Mouse (Mus musculus) heart, embryonic 15.5 days (tissue): ENCODE data around the gene Glra4. TPM values are rescaled to one million over a fixed set of nuclear protein-coding genes. Genes with fewer than 3 reads are reported as not detected.

Source experiments
- ATAC-seq: fragments of 200-750 bp; cut with Nextera tagmentation; replicated peaks from 2 replicates; pipeline ENCODE4 v1.8.0; 2017; ENCODE audit warnings: low read depth, moderate TSS enrichment; ENCODE audit not compliant: insufficient number of reproducible peaks, insufficient read depth, low FRiP score
- H3K27ac ChIP-seq: fragments of 300-500 bp; sonication (generic); 2 replicates; pipeline ENCODE4 v1.5.1; 2015; ENCODE audit warnings: mild to moderate bottlenecking, inconsistent platforms
- H3K27me3 ChIP-seq: fragments of 300-500 bp; sonication (generic); 2 replicates; pipeline ENCODE4 v1.6.1; 2015; ENCODE audit warnings: inconsistent platforms
- H3K36me3 ChIP-seq: fragments of 300-500 bp; sonication (generic); 2 replicates; pipeline ENCODE4 v1.6.1; 2015; ENCODE audit warnings: mild to moderate bottlenecking, inconsistent platforms
- H3K4me1 ChIP-seq: fragments of 300-500 bp; sonication (generic); replicated peaks from 2 replicates; pipeline ENCODE4 v1.6.1; 2015; ENCODE audit warnings: inconsistent platforms
- H3K4me2 ChIP-seq: fragments of 300-500 bp; sonication (generic); 2 replicates; pipeline ENCODE4 v1.6.1; 2015; ENCODE audit warnings: inconsistent platforms, mild to moderate bottlenecking, moderate library complexity
- H3K4me3 ChIP-seq: fragments of 300-500 bp; sonication (generic); 2 replicates; pipeline ENCODE4 v1.5.1; 2015; ENCODE audit warnings: mild to moderate bottlenecking, inconsistent platforms
- H3K9ac ChIP-seq: fragments of 300-500 bp; sonication (generic); 2 replicates; pipeline ENCODE4 v1.6.1; 2015; ENCODE audit warnings: mild to moderate bottlenecking, inconsistent platforms
- H3K9me3 ChIP-seq: fragments of 300-500 bp; sonication (generic); replicated peaks from 2 replicates; pipeline ENCODE4 v1.6.1; 2016; ENCODE audit warnings: inconsistent platforms
- WGBS: fragments of 180-500 bp; shearing (Covaris S2); methylation state at CpG from one replicate; pipeline ENCODE4 v1.1.7; 2015; ENCODE audit warnings: mixed read lengths; 5-methylcytosine and 5-hydroxymethylcytosine counted together
- polyA plus RNA-seq: library from polyadenylated mRNA; unstranded; fragments of >200 nt; fragmentation: Nextera tagmentation; extraction: Ambion mirVana; gene quantifications from 2 replicates; pipeline ENCODE4 v1.2.1, GENCODE M21; 2015

Glra4 gene
- polyA plus RNA-seq, result not detected in 2 replicates

DNA sequence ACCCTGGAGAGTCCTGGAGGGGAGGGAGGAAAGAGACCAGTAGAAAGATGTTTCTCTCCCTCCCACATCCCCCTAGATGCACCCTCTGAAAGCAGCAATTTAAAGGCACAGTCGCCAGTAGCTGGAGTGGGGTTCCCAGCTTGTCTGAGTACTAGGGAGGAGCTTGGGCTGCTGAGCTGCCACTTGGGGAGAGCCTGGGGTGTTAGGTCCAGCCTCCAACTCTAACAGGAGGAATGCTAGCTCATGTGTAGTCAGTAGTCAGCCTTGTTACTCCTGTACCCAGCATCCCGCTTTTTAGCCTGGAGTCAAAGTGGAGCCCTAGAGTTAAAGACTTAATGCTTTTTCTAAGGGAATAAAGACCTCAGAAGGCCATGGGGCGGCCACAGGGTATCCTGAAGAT, at the start of gene Glra4:
TSS of gene Glra4 (minus strand) at position 101 of the 400 bp plus-strand sequence.
- H3K9me3 ChIP-seq, result no peaks in the 10 kb centered on the region
- H3K9ac ChIP-seq, result no peak within 1 kb of the TSS
- no peak within 1 kb of the TSS for H3K27ac ChIP-seq
- no peaks in the 10 kb centered on the region for H3K4me1 ChIP-seq
- H3K36me3 ChIP-seq, result no peaks in the 10 kb centered on the region
- no peak within 1 kb of the TSS for H3K4me2 ChIP-seq
- no peaks in the 10 kb centered on the region; the same call in 1 of the 2 replicates for H3K27me3 ChIP-seq
- no peak within 1 kb of the TSS for H3K4me3 ChIP-seq
- 75% methylated on average over 3 of the region's 3 CpGs for WGBS
- no peak for ATAC-seq

DNA sequence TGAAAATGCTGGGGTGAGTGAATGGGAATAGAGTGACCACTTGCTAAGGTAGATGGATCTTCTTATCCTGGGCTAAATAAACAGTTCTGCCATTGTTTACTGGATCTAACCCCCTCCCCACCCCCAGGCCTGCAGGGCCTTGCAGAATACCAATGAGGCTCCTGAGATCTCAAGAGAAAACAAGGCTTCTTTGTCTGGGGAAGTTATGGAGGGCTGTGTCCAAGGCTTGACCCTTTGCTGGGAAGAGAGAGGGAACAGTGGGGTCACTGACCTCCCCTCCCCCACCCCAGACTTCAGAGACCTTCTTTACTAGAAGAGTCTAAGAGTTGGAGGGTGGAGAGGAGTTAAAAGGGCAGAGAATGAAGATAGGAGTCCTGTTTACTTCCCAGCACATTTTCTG, 48.7 kb upstream of the Glra4 start:
- Histone ChIP-seq H3K27ac (no peak overlapping the region), H3K4me2 (no peak overlapping the region), H3K9ac (no peak overlapping the region), H3K9me3 (no peaks in the 10 kb centered on the region), H3K27me3 (no peaks in the 10 kb centered on the region), H3K4me1 (no peaks in the 10 kb centered on the region), H3K36me3 (no peaks in the 10 kb centered on the region), H3K4me3 (no peak overlapping the region)
- ATAC-seq, result no peak

DNA sequence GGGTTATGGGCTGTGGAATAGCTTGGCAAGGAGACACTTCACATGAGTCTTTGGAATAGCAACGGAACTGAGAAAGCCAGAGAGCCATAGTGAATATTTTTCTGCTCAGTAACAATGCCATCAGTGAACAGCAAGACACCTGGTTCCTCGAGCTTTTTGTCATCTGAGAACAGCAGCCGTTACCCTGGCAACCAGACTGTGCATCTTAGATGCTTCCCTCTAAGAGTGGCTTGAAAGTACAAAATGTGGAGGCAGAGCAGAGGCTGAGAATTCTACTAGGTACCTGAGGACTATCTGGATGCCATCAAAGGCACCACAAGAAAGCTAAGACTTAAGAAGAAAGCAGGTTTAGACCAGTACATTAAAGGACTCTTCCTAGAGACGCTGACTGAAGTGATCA, 45.1 kb upstream of the Glra4 start:
- no peak for ATAC-seq
- no peaks in the 10 kb centered on the region for H3K4me1 ChIP-seq
- 75% methylated on average over 4 of the region's 4 CpGs for WGBS
- H3K4me3 ChIP-seq, result no peak overlapping the region
- no peak overlapping the region for H3K9ac ChIP-seq
- no peaks in the 10 kb centered on the region for H3K36me3 ChIP-seq
- no peaks in the 10 kb centered on the region for H3K27me3 ChIP-seq
- no peaks in the 10 kb centered on the region for H3K9me3 ChIP-seq
- no peak overlapping the region for H3K27ac ChIP-seq
- H3K4me2 ChIP-seq, result no peak overlapping the region

DNA sequence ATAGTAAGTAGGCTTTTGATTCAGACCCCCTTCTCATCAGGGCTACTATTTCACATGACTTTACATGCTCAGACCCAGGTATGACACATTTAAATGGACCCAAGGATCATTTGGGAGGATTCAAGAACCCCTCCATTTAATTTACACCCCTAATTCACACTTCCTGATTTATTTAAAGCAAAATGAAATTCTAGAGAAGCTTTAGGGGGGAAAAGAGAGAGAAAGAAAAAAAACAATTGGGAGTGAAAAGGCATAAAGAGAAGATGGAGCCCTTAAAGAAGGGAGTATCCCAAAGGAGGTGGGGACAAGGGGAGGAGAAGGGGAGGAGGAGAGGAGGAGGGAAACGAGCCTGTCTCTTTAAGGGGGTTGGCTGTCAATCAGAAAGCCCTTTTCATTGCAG, 42.4 kb upstream of the Glra4 start, which contains the start of gene Plp1:
TSS of gene Plp1 (plus strand) at position 301 of the 400 bp plus-strand sequence.
- Histone ChIP-seq H3K9me3 (no peaks in the 10 kb centered on the region), H3K4me3 (no peak within 1 kb of the TSS), H3K27ac (no peak within 1 kb of the TSS), H3K4me2 (no peak within 1 kb of the TSS), H3K27me3 (no peaks in the 10 kb centered on the region), H3K36me3 (no peaks in the 10 kb centered on the region), H3K4me1 (no peaks in the 10 kb centered on the region), H3K9ac (no peak within 1 kb of the TSS)
- no peak for ATAC-seq
- WGBS, result 46% methylated on average over 1 of the region's 1 CpGs

DNA sequence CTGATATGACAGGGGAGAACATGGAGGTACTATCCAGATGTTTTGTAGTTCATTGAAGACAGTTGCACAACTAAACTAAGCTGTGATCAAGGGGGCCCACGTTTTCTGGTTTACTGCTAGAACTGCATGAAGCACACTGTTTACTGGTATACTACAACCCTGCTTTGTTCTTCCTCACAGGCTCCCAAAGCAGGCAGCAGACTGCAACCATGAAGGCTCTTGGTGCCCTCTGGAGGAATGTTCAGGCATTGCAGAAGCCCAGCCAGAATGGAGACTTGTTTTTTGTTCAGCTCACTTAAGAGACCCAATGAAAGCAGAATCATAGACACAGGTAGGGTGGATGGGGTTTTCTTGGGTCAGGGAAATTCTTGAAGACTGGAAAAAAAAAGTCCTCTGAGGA, 40.3 kb upstream of the Glra4 start:
- H3K27ac ChIP-seq, result no peak overlapping the region
- no peak overlapping the region for H3K4me3 ChIP-seq
- H3K27me3 ChIP-seq, result no peaks in the 10 kb centered on the region
- no peaks in the 10 kb centered on the region for H3K36me3 ChIP-seq
- no peak for ATAC-seq
- no peaks in the 10 kb centered on the region for H3K9me3 ChIP-seq
- H3K9ac ChIP-seq, result no peak overlapping the region
- H3K4me1 ChIP-seq, result no peaks in the 10 kb centered on the region
- WGBS, result 7% methylated on average over 1 of the region's 1 CpGs
- no peak overlapping the region for H3K4me2 ChIP-seq

DNA sequence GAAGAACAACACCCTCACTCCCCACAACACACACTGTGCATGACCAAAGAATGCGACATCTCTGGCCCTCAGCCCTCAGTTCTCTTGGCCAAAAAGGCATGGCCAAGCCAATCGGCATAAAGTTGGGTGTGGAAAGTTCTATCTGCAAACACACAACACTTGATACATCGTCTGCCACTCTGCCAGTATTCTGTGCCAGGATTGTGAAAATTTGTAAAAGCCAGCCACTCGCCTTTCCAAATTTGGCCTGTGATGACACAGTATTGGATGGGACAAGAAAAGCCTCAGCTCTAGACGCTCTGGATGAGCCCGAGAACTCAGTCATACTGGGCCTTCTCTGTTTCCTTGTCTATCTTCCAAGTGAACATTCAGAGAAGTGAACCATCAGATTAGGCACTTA, 39.8 kb upstream of the Glra4 start:
- H3K36me3 ChIP-seq, result no peaks in the 10 kb centered on the region
- H3K9ac ChIP-seq, result no peak overlapping the region
- no peak overlapping the region for H3K4me2 ChIP-seq
- 78% methylated on average over 6 of the region's 6 CpGs for whole genome bisulfite sequencing
- H3K27me3 ChIP-seq, result no peaks in the 10 kb centered on the region
- H3K4me1 ChIP-seq, result no peaks in the 10 kb centered on the region
- H3K27ac ChIP-seq, result no peak overlapping the region
- H3K9me3 ChIP-seq, result no peaks in the 10 kb centered on the region
- no peak overlapping the region for H3K4me3 ChIP-seq
- no peak for ATAC-seq

DNA sequence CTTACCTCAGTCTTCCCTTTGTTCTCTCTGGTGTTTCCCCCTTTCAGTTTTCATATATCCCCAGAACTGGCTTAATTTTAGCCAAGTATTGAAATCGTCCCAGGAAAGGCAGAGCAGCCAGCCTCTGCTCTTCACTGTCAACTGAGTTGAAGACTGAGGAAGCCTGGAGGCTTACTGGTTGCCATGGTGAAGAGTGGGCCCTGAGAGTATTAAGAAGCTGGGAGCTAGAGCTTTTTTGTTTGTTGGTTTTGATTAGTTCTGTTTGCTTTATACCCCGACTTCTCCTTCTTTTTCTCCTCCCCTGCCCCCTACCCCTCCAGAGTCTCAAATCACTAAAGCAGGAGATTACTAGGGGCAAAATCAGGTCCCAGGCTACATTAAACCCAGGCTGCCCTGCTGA, 17.3 kb upstream of the Glra4 start:
- Histone ChIP-seq H3K9me3 (no peaks in the 10 kb centered on the region), H3K36me3 (no peaks in the 10 kb centered on the region), H3K4me3 (no peak overlapping the region), H3K27me3 (no peaks in the 10 kb centered on the region), H3K27ac (no peak overlapping the region), H3K4me2 (no peak overlapping the region), H3K4me1 (no peaks in the 10 kb centered on the region), H3K9ac (no peak overlapping the region)
- 59% methylated on average over 2 of the region's 2 CpGs for WGBS
- no peak for ATAC-seq

DNA sequence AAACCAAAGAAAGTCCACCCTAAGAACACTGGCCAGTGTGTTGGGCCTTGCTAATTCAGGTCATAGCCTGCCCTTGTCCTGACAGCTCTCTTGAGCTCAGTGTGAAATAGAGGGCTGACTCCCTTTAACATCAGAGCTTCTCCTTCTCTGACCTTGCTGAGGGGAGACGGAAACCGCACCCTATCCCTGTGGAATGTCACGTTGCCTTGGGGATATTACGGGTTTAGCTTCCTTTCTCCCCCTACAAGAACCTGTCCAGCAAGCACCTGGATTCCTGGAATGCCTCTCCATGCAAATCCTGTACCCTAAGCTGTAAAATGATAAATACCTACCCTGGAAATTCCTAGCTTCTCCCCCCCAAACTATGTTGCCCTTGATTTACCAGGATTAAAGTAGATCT, 9.5 kb upstream of the Glra4 start:
- H3K36me3 ChIP-seq, result no peaks in the 10 kb centered on the region
- no peak overlapping the region for H3K4me2 ChIP-seq
- no peaks in the 10 kb centered on the region for H3K4me1 ChIP-seq
- no peaks in the 10 kb centered on the region for H3K9me3 ChIP-seq
- H3K4me3 ChIP-seq, result no peak overlapping the region
- no peak for ATAC-seq
- H3K27ac ChIP-seq, result no peak overlapping the region
- no peak overlapping the region for H3K9ac ChIP-seq
- no peaks in the 10 kb centered on the region; the same call in 1 of the 2 replicates for H3K27me3 ChIP-seq
- WGBS, result 62% methylated on average over 4 of the region's 4 CpGs

DNA sequence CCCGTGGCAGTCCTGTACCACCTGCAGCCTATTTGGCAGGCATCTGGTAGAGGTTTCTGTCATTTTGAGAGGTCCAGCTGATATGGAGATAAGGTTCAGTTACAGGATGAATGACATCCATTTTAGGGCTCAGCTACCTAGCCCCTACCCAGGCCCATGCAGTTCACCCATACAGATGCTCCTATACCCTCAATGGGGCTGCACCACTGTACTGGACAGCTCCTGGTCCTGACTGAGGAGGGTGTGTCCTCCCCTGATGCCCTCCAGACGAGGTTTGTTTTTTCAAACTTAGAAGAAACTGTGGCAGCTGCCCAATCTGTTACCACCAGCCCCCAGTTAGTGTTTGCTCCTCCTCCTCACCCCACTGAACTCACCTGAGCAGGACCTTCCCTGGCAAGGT, 679 bp downstream of the Glra4 start:
- no peak overlapping the region for H3K4me2 ChIP-seq
- no peak for ATAC-seq
- H3K36me3 ChIP-seq, result no peaks in the 10 kb centered on the region
- H3K4me1 ChIP-seq, result no peaks in the 10 kb centered on the region
- no peaks in the 10 kb centered on the region for H3K27me3 ChIP-seq
- H3K4me3 ChIP-seq, result no peak overlapping the region
- 48% methylated on average over 2 of the region's 2 CpGs for WGBS
- H3K9me3 ChIP-seq, result no peaks in the 10 kb centered on the region
- no peak overlapping the region for H3K27ac ChIP-seq
- H3K9ac ChIP-seq, result no peak overlapping the region

DNA sequence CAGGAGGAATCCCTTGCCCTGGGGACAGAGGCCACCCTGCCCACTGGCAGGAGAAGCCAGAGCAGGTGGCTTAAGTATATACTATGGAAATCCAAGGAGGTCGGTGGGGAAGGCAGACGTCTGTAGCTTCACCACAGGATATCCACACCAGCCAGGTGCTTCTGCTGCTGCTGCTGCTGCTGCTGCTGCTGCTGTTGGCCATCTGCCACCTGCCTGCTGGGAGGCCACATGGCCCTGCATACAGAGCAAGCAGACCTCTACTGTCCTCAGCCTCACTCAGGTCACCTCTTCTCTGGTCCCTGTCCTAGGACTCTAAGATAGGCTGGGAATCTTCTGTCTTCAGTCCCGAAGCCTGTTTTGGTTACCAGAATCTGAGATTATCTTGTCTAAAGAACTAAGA, 1.9 kb downstream of the Glra4 start:
- H3K4me1 ChIP-seq, result no peaks in the 10 kb centered on the region
- H3K36me3 ChIP-seq, result no peaks in the 10 kb centered on the region
- ATAC-seq, result no peak
- no peaks in the 10 kb centered on the region for H3K27me3 ChIP-seq
- H3K9ac ChIP-seq, result no peak overlapping the region
- no peak overlapping the region for H3K27ac ChIP-seq
- H3K9me3 ChIP-seq, result no peaks in the 10 kb centered on the region
- no peak overlapping the region for H3K4me3 ChIP-seq
- no peak overlapping the region for H3K4me2 ChIP-seq
- 67% methylated on average over 3 of the region's 3 CpGs for WGBS

DNA sequence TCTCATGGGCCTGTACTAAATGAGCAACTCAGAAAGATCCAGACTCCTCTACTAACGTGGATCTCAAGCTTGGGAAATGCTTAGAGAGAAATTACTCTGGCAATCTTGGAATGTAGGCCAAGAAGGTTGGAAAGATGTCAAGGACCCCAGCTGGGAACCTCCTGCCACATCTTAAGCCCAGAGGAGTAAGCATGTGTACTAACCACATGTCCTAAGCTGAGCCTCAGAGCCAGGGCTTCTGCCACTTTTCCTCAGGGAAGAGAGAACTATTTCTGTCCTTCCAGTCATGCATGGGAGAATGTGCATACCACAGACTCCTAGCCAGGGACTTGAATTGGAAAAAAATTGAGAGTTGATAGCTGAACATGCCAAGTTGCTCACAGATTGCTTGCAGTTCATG, 6.9 kb downstream of the Glra4 start:
- Histone ChIP-seq H3K27me3 (no peaks in the 10 kb centered on the region), H3K9ac (no peak overlapping the region), H3K9me3 (no peaks in the 10 kb centered on the region), H3K4me2 (no peak overlapping the region), H3K27ac (no peak overlapping the region), H3K36me3 (no peaks in the 10 kb centered on the region), H3K4me3 (no peak overlapping the region), H3K4me1 (no peaks in the 10 kb centered on the region)
- ATAC-seq, result no peak
- 39% methylated on average over 1 of the region's 1 CpGs for WGBS

DNA sequence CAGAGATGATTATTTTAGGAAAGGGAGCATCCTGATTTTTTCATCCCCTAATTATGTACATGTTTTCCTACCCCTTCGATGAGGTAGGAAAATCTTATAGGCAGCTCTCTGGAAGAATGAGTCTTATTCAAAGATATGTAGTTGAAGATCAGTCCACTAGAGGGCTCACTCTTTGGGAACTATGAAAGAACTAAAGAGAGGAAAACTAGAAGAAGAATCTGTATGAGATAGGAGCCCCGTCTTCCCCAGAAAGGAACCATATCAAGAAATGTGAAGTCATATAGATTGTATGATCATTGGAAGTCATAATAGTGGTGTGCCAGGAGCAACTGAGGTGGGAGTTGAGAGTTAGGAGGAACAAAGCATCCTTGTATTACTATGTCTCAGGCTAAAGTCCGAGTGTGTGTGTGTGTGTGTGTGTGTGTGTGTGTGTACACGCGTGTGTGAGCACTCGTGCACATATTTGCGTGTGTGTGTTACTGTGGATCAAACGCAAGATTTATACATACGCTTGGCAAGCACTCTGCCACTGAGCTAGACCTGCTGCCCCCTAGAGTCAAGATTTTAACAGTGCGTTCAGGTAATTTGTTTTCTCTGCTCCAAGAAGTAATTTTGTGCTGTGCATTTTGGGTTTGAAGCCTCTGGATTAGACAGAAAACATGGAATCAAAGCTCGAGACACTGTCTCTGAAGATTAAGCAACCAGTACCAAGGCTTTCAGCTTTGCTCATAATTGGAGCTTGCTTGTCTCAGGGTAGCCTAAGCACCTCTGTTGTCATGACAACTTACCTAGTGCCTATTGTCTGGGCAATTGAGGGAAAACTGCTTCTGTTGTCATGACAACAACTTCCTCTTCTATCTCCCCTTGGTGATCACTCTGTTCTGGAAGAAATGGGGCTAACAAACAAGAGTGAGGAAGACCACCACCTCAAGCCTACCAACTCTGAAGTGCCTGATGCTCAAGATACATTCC, 18.6 kb downstream of the Glra4 start:
- Histone ChIP-seq H3K9ac (no peak overlapping the region), H3K27me3 (no peaks in the 10 kb centered on the region), H3K4me3 (no peak overlapping the region), H3K4me2 (no peak overlapping the region), H3K36me3 (peaks cover 3% of the 10 kb centered on the region), H3K27ac (no peak overlapping the region), H3K9me3 (no peaks in the 10 kb centered on the region), H3K4me1 (no peaks in the 10 kb centered on the region)
- no peak for ATAC-seq
- WGBS, result 65% methylated on average over 11 of the region's 11 CpGs
